Mouse (Mus musculus) midbrain, embryonic 15.5 days (tissue): ENCODE data around the gene Ndufaf3. TPM values are rescaled to one million over a fixed set of nuclear protein-coding genes. Genes with fewer than 3 reads are reported as not detected.

Experiments used
- ATAC-seq: fragments of 200-750 bp; cut with Nextera tagmentation; replicated peaks from 2 replicates; pipeline ENCODE4 v1.8.0; 2017; ENCODE audit warnings: moderate TSS enrichment
- H3K27ac ChIP-seq: fragments of 300-500 bp; sonication (generic); 2 replicates; pipeline ENCODE4 v1.5.1; 2015; ENCODE audit warnings: mild to moderate bottlenecking, inconsistent platforms
- H3K27me3 ChIP-seq: fragments of 300-500 bp; sonication (generic); replicated peaks from 2 replicates; pipeline ENCODE4 v1.6.1; 2015; ENCODE audit warnings: inconsistent platforms
- H3K36me3 ChIP-seq: fragments of 300-500 bp; sonication (generic); replicated peaks from 2 replicates; pipeline ENCODE4 v1.6.1; 2015; ENCODE audit warnings: inconsistent platforms
- H3K4me1 ChIP-seq: fragments of 300-500 bp; sonication (generic); 2 replicates; pipeline ENCODE4 v1.6.1; 2015; ENCODE audit warnings: inconsistent platforms
- H3K4me2 ChIP-seq: fragments of 300-500 bp; sonication (generic); 2 replicates; pipeline ENCODE4 v1.6.1; 2015; ENCODE audit warnings: inconsistent platforms, mild to moderate bottlenecking, moderate library complexity
- H3K4me3 ChIP-seq: fragments of 300-500 bp; sonication (generic); 2 replicates; pipeline ENCODE4 v1.5.1; 2015; ENCODE audit warnings: mild to moderate bottlenecking, inconsistent platforms
- H3K9ac ChIP-seq: fragments of 300-500 bp; sonication (generic); 2 replicates; pipeline ENCODE4 v1.6.1; 2015; ENCODE audit warnings: mild to moderate bottlenecking, inconsistent platforms
- H3K9me3 ChIP-seq: fragments of 300-500 bp; sonication (generic); 2 replicates; pipeline ENCODE4 v1.6.1; 2016; ENCODE audit warnings: inconsistent platforms
- WGBS: fragments of 180-500 bp; shearing (Covaris S2); methylation state at CpG from one replicate; pipeline ENCODE4 v1.1.7; 2015; ENCODE audit warnings: mixed read lengths; 5-methylcytosine and 5-hydroxymethylcytosine counted together
- microRNA counts: library from miRNA; unstranded; fragments of <30 nt; microRNA quantifications from one replicate; lab custom pipeline; 2016
- microRNA-seq: library from miRNA; unstranded; fragments of <30 nt; microRNA quantifications from one replicate; pipeline ENCODE4, GENCODE M21; 2016
- polyA plus RNA-seq: library from polyadenylated mRNA; unstranded; fragments of >200 nt; fragmentation: Nextera tagmentation; extraction: Ambion mirVana; gene quantifications from 2 replicates; pipeline ENCODE4 v1.2.1, GENCODE M21; 2015

Gene Ndufaf3
- polyA plus RNA-seq, 1 experiment from 2014 or later: 76.8 TPM

DNA sequence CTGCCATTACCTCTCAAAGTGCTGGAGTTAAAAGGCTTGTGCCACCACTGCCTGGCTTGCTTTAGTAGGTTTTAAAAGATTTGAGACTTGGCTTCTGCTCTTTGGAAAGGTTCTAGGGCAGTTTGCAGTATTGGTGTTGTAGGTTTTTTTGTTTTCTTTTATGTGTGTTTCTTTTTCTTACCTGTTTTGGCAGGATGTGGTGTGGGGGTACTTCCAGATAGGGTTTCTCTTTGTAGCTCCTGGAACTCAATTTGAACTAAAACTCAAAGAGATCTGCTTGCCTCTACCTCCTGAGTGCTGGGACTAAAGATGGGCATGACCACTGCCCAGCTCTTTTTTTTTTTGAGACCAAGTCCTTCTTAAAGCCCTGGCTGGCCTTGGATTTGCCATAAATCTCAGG, 26.4 kb downstream of the Ndufaf3 start:
- no peak overlapping the region for H3K27ac ChIP-seq
- peaks cover 59% of the 10 kb centered on the region for H3K36me3 ChIP-seq
- H3K4me1 ChIP-seq: no peaks in the 10 kb centered on the region
- H3K9me3 ChIP-seq: no peaks in the 10 kb centered on the region
- H3K4me2 ChIP-seq: no peak overlapping the region
- H3K9ac ChIP-seq: no peak overlapping the region
- no peaks in the 10 kb centered on the region for H3K27me3 ChIP-seq
- no peak for ATAC-seq
- H3K4me3 ChIP-seq: no peak overlapping the region

- H3K4me3 ChIP-seq: no peak overlapping the region
- H3K9me3 ChIP-seq: no peaks in the 10 kb centered on the region
- H3K4me2 ChIP-seq: no peak overlapping the region
- WGBS: 95% methylated on average over 1 of the region's 1 CpGs
- H3K36me3 ChIP-seq: peaks cover 60% of the 10 kb centered on the region
- no peak overlapping the region for H3K9ac ChIP-seq
- no peak for ATAC-seq
- no peaks in the 10 kb centered on the region for H3K4me1 ChIP-seq
- no peak overlapping the region for H3K27ac ChIP-seq
- H3K27me3 ChIP-seq: no peaks in the 10 kb centered on the region
These were observed 35.7 kb downstream of the Ndufaf3 start for GRCm38 (mm10) chr9:108531496-108531895.

- Histone ChIP-seq H3K4me3 (no peak overlapping the region), H3K9ac (no peak overlapping the region), H3K4me1 (no peaks in the 10 kb centered on the region), H3K4me2 (no peak overlapping the region), H3K27me3 (no peaks in the 10 kb centered on the region), H3K9me3 (no peaks in the 10 kb centered on the region), H3K36me3 (peaks cover 54% of the 10 kb centered on the region), H3K27ac (no peak overlapping the region)
- WGBS: 91% methylated on average over 1 of the region's 1 CpGs
- no peak for ATAC-seq
These were observed 36.3 kb downstream of the Ndufaf3 start for GRCm38 (mm10) chr9:108530954-108531353.

- WGBS: 89% methylated on average over 3 of the region's 3 CpGs
- no peak for ATAC-seq
- peaks cover 16% of the 10 kb centered on the region for H3K36me3 ChIP-seq
These were observed 41.8 kb downstream of the Ndufaf3 start for GRCm38 (mm10) chr9:108525400-108525799.

GRCm38 (mm10) chr9:108523341-108523740, 43.9 kb downstream of the Ndufaf3 start:
- ATAC-seq: no peak

More at GRCm38 (mm10) chr9:108525400-108525799, 41.8 kb downstream of the Ndufaf3 start:
- Histone ChIP-seq H3K27ac (no peak overlapping the region), H3K4me3 (no peak overlapping the region), H3K4me1 (peaks cover 11% of the 10 kb centered on the region), H3K4me2 (no peak overlapping the region), H3K9me3 (no peaks in the 10 kb centered on the region), H3K27me3 (no peaks in the 10 kb centered on the region), H3K9ac (no peak overlapping the region)

GRCm38 (mm10) chr9:108521604-108522003, 45.6 kb downstream of the Ndufaf3 start:
- H3K9me3 ChIP-seq: no peaks in the 10 kb centered on the region
- ATAC-seq: no peak
- H3K4me2 ChIP-seq: no peak overlapping the region
- H3K27me3 ChIP-seq: no peaks in the 10 kb centered on the region
- peaks cover 29% of the 10 kb centered on the region for H3K4me1 ChIP-seq
- H3K27ac ChIP-seq: no peak overlapping the region
- H3K36me3 ChIP-seq: no peaks in the 10 kb centered on the region
- no peak overlapping the region for H3K4me3 ChIP-seq
- H3K9ac ChIP-seq: no peak overlapping the region
- 83% methylated on average over 2 of the region's 2 CpGs for WGBS

More at GRCm38 (mm10) chr9:108523341-108523740, 43.9 kb downstream of the Ndufaf3 start:
- no peaks in the 10 kb centered on the region for H3K9me3 ChIP-seq
- H3K4me1 ChIP-seq: peaks cover 29% of the 10 kb centered on the region
- 95% methylated on average over 4 of the region's 4 CpGs for WGBS
- no peak overlapping the region for H3K9ac ChIP-seq
- peaks cover 2% of the 10 kb centered on the region for H3K36me3 ChIP-seq
- H3K27ac ChIP-seq: no peak overlapping the region
- no peak overlapping the region for H3K4me3 ChIP-seq
- H3K4me2 ChIP-seq: no peak overlapping the region
- no peaks in the 10 kb centered on the region for H3K27me3 ChIP-seq

DNA sequence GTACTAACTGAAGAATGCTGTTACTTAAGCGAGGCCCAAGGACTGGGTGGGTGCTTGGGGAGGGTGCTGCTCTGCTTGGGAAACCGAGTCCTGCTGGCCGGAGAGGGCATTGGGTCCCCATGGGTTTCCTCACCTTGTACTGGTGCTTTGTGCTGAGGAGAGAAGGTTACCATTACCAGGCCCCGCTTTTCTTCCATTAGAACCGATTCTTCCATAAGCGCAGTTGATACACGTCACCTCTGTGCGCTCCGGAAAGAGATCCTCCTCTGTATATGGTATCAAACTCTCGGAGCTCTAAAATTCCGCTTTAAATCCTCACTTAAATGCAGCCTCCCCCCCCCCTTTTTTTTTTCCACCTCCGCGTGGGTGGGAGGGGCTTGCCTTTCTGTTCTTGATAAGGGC, 49.3 kb downstream of the Ndufaf3 start:
- peak; percentile 8 for ATAC-seq
- Histone ChIP-seq H3K27ac (peak overlapping the region; percentile 100), H3K4me1 (peaks cover 34% of the 10 kb centered on the region), H3K9ac (peak overlapping the region; percentile 92), H3K27me3 (no peaks in the 10 kb centered on the region), H3K4me2 (peak overlapping the region; percentile 74), H3K36me3 (peaks cover 23% of the 10 kb centered on the region), H3K4me3 (peak overlapping the region; percentile 99), H3K9me3 (no peaks in the 10 kb centered on the region)
- WGBS: under 1% methylated on average over 13 of the region's 13 CpGs

DNA sequence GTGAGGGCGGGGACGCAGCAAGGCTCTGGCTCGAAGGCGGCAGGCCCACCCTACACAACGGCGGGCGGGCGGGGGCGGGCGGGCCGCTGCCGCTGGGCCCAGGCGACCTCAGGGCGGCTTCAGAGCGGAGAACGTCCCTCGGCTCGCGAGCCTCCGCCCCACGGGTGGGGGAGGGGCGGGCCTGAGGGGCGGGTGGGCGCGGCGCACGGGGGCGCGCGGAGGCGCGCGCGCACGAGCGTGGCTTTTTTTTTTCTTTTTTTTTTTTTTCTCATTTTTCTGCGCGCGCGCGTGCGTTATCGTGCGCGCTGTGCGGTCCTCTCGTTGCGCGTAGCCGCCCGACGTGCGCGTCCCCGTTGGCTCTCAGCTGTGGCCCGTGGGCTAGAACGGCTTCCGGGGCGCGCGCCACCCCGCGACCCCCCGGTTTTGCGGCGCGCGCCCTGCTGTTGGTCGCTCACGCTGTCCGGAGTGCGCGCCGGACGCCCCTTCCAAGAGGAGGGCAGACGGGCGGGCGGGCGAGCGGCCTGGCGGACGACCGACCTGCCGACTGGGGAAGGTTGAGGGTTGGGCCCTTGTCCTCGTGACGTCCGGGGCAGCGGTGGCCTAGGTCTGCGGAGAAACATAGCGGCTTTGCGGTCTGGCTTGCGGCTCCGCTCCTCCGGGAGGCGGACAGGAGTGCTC, 49.8 kb downstream of the Ndufaf3 start:
- Histone ChIP-seq H3K4me2 (peak overlapping the region; percentile 74), H3K9me3 (no peaks in the 10 kb centered on the region), H3K36me3 (peaks cover 29% of the 10 kb centered on the region), H3K27ac (peak overlapping the region; percentile 100), H3K4me1 (peaks cover 34% of the 10 kb centered on the region), H3K27me3 (no peaks in the 10 kb centered on the region), H3K9ac (peak overlapping the region; percentile 92), H3K4me3 (peak overlapping the region; percentile 99)
- under 1% methylated on average over 67 of the region's 95 CpGs for WGBS
- ATAC-seq: peak; percentile 85

DNA sequence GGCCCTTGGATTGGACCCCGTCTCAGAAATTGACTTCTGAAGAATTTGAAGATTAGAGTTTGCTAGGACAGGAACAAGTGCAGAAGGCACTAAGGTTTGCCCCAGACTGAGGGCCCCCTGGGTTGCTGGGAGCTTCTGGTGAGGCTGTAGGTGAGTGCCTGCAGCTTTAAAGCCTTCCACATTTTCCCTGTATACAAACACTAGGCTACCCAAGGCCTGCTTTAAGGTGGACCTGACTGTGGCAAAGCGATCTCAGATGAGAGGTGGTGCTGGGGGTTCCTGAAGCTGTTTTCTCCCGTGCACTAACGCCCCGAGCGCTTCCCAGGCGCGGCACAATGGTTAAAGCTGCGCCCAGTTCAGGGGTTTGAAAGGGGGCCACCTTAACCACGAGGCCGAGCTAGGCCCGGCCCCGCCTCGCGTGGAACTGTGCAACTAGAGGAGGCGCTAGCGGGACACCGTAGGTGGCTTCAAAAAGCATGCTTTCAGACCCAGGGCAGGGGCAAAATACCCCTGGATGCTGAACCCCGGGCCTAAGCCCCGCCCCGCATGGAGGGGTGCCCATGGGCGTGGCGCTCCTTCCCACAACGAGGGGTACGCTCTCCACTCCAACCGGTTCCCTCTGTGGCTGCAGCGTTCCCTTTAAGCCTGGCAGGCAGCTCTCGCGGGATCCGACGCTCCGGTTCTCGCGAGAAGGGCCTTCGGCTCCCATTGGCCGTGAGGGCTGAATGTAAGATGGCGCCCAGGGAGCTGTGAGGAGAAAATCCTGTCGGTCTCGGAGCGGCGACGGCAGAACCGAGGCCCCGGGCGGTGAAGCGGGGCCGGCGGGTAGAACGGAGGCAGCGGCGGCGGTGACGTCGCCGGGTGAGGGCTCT, 50.6 kb downstream of the Ndufaf3 start, which contains the start of gene Qrich1:
Qrich1 (plus strand) TSS at position 427 of the 872 bp plus-strand sequence.
- peak within 1 kb of the TSS; percentile 99 for H3K4me3 ChIP-seq
- ATAC-seq: peak; percentile 98
- H3K9ac ChIP-seq: peak within 1 kb of the TSS; percentile 92
- peaks cover 36% of the 10 kb centered on the region for H3K36me3 ChIP-seq
- H3K27ac ChIP-seq: peak within 1 kb of the TSS; percentile 100
- H3K4me2 ChIP-seq: peak within 1 kb of the TSS; percentile 74
- WGBS: 1% methylated on average over 55 of the region's 55 CpGs
- peaks cover 28% of the 10 kb centered on the region for H3K4me1 ChIP-seq
- no peaks in the 10 kb centered on the region for H3K9me3 ChIP-seq
- no peaks in the 10 kb centered on the region for H3K27me3 ChIP-seq

MicroRNAs encoded within 50 kb of the gene (microRNA counts, 519-probe panel; counts per million panel counts)
- microRNA mmu-miR-191 (lab: Ali Mortazavi, UCI) (2,814 counts per million, percentile 62 among the panel's probes with 10 or more counts), microRNA mmu-miR-425 (lab: Ali Mortazavi, UCI) (2,738 counts per million, percentile 59 among the panel's probes with 10 or more counts)

Small RNA genes lying within 50 kb of the gene (microRNA-seq; reads per million reads assigned to microRNA genes)
- gene Gm24083 (not detected), gene Mir191 (not detected), gene Mir425 (1,142 reads per million, percentile 81 among the genes with 10 or more reads in this experiment)

Other genes with a start within 250 kb of the Ndufaf3 start
- gene Gpx1, start 228.5 kb downstream of the Ndufaf3 start, polyA plus RNA-seq: 413 and 429 TPM in 2 replicates
- gene Usp4, start 219.6 kb downstream of the Ndufaf3 start, polyA plus RNA-seq: 149 and 151 TPM in 2 replicates
- gene 1700102P08Rik, start 174.6 kb downstream of the Ndufaf3 start, polyA plus RNA-seq: 2.4 and 2.7 TPM in 2 replicates
- gene Ccdc36, start 138.9 kb downstream of the Ndufaf3 start, polyA plus RNA-seq: 1.7 and 1.8 TPM in 2 replicates
- not detected in 2 replicates for gene BC048562, start 131.0 kb downstream of the Ndufaf3 start, polyA plus RNA-seq
- 70.2 and 71.4 TPM in 2 replicates for gene Ccdc71, start 106.9 kb downstream of the Ndufaf3 start, polyA plus RNA-seq
- 82.8 and 87.3 TPM in 2 replicates for gene Klhdc8b, start 105.9 kb downstream of the Ndufaf3 start, polyA plus RNA-seq
- 19.1 and 22.7 TPM in 2 replicates for gene Lamb2, start 87.7 kb downstream of the Ndufaf3 start, polyA plus RNA-seq
- 87.1 and 94.3 TPM in 2 replicates for gene Usp19, start 76.8 kb downstream of the Ndufaf3 start, polyA plus RNA-seq
- 64.0 and 64.6 TPM in 2 replicates for gene Qars, start 59.7 kb downstream of the Ndufaf3 start, polyA plus RNA-seq
- gene Qrich1, start 50.6 kb downstream of the Ndufaf3 start, polyA plus RNA-seq: 132 and 133 TPM in 2 replicates
- gene Impdh2, start 7.1 kb downstream of the Ndufaf3 start, polyA plus RNA-seq: 101 TPM in 2 replicates
- gene Dalrd3, start 2.5 kb upstream of the Ndufaf3 start, polyA plus RNA-seq: 336 and 351 TPM in 2 replicates
- 404 and 429 TPM in 2 replicates for gene Wdr6, start 11.3 kb upstream of the Ndufaf3 start, polyA plus RNA-seq
- 32.7 and 38.5 TPM in 2 replicates for gene P4htm, start 30.2 kb upstream of the Ndufaf3 start, polyA plus RNA-seq
- 51.7 and 53.3 TPM in 2 replicates for gene Arih2, start 82.0 kb upstream of the Ndufaf3 start, polyA plus RNA-seq
- gene Slc25a20, start 94.7 kb upstream of the Ndufaf3 start, polyA plus RNA-seq: 43.2 and 45.1 TPM in 2 replicates
- 67.7 and 68.4 TPM in 2 replicates for gene Prkar2a, start 121.9 kb upstream of the Ndufaf3 start, polyA plus RNA-seq
- 230 and 239 TPM in 2 replicates for gene Ip6k2, start 216.4 kb upstream of the Ndufaf3 start, polyA plus RNA-seq
- 34.9 and 38.1 TPM in 2 replicates for gene Nckipsd, start 240.9 kb upstream of the Ndufaf3 start, polyA plus RNA-seq